Mouse (Mus musculus) midbrain, embryonic 14.5 days (tissue): ENCODE data around the gene Zdhhc6. TPM values are rescaled to one million over a fixed set of nuclear protein-coding genes. Genes with fewer than 3 reads are reported as not detected.

Experiments
- ATAC-seq: fragments of 200-750 bp; cut with Nextera tagmentation; 2 replicates; pipeline ENCODE4 v1.8.0; 2017; ENCODE audit warnings: moderate number of reproducible peaks, moderate library complexity; ENCODE audit not compliant: low FRiP score, low TSS enrichment
- DNase-seq: peaks from one replicate; pipeline ENCODE4 v3.0.0-alpha.2; 2015
- H3K27ac ChIP-seq: fragments of 300-500 bp; sonication (generic); replicated peaks from 2 replicates; pipeline ENCODE4 v1.5.1; 2014; ENCODE audit warnings: mild to moderate bottlenecking, low read depth, low read length, moderate library complexity
- H3K27me3 ChIP-seq: fragments of 300-500 bp; sonication (generic); 2 replicates; pipeline ENCODE4 v1.6.1; 2014; ENCODE audit warnings: low read length, control low read depth, mixed read lengths; ENCODE audit not compliant: control insufficient read depth, insufficient read depth
- H3K36me3 ChIP-seq: fragments of 300-500 bp; sonication (generic); 2 replicates; pipeline ENCODE4 v1.6.1; 2014; ENCODE audit warnings: low read length, control low read depth; ENCODE audit not compliant: control insufficient read depth, insufficient read depth
- H3K4me1 ChIP-seq: fragments of 300-500 bp; sonication (generic); 2 replicates; pipeline ENCODE4 v1.6.1; 2014; ENCODE audit warnings: mild to moderate bottlenecking, antibody characterized with exemption, low read length, control low read depth; ENCODE audit not compliant: control insufficient read depth, insufficient read depth
- H3K4me2 ChIP-seq: fragments of 300-500 bp; sonication (generic); 2 replicates; pipeline ENCODE4 v1.6.1; 2014; ENCODE audit warnings: mild to moderate bottlenecking, low read length, moderate library complexity
- H3K4me3 ChIP-seq: fragments of 300-500 bp; sonication (generic); replicated peaks from 2 replicates; pipeline ENCODE4 v1.5.1; 2014; ENCODE audit warnings: low read depth, low read length
- H3K9ac ChIP-seq: fragments of 300-500 bp; sonication (generic); replicated peaks from 2 replicates; pipeline ENCODE4 v1.6.1; 2014; ENCODE audit warnings: mild to moderate bottlenecking, low read length, moderate library complexity
- H3K9me3 ChIP-seq: fragments of 300-500 bp; sonication (generic); 2 replicates; pipeline ENCODE4 v1.6.1; 2016; ENCODE audit warnings: low read length, control low read depth, mixed read lengths; ENCODE audit not compliant: control insufficient read depth
- WGBS: fragments of 180-500 bp; shearing (Covaris S2); extraction: QIAGEN DNeasy Blood & Tissue Kit; methylation state at CpG from one replicate; pipeline ENCODE4 v1.1.7; 2014; 5-methylcytosine and 5-hydroxymethylcytosine counted together
- polyA plus RNA-seq: library from polyadenylated mRNA; unstranded; fragments of >200 nt; fragmentation: Nextera tagmentation; extraction: Ambion mirVana; gene quantifications from 2 replicates; pipeline ENCODE4 v1.2.1, GENCODE M21; 2014

Gene Zdhhc6
- polyA plus RNA-seq, 1 experiment from 2014 or later, result 72.4 TPM

GRCm38 (mm10) chr19:55316901-55317300 is 1.1 kb upstream of the Zdhhc6 start:
- ATAC-seq (no peak), DNase-seq (no peak)
- Histone ChIP-seq H3K4me2 (peak overlapping the region; percentile 91), H3K4me1 (peaks cover 21% of the 10 kb centered on the region; the same call in 1 of the 2 replicates), H3K9me3 (no peaks in the 10 kb centered on the region), H3K9ac (no peak overlapping the region), H3K4me3 (peak overlapping the region; percentile 86), H3K27me3 (no peaks in the 10 kb centered on the region), H3K27ac (no peak overlapping the region), H3K36me3 (peaks cover 3% of the 10 kb centered on the region)
- WGBS, result 63% methylated on average over 10 of the region's 10 CpGs

- under 1% methylated on average over 48 of the region's 48 CpGs for WGBS
- Histone ChIP-seq H3K4me1 (peaks cover 21% of the 10 kb centered on the region; the same call in 1 of the 2 replicates), H3K27ac (peak within 1 kb of the TSS; percentile 79), H3K36me3 (peaks cover 10% of the 10 kb centered on the region), H3K9me3 (no peaks in the 10 kb centered on the region), H3K4me2 (peak within 1 kb of the TSS; percentile 91), H3K9ac (peak within 1 kb of the TSS; percentile 72), H3K27me3 (no peaks in the 10 kb centered on the region), H3K4me3 (peak within 1 kb of the TSS; percentile 86)
- DNase-seq (peak; percentile 95), ATAC-seq (peak; percentile 92)
Observed at GRCm38 (mm10) chr19:55316109-55316714, 380 bp upstream of the Zdhhc6 start, which contains the start of gene Vti1a. Vti1a (plus strand) TSS chr19:55316295.

- Histone ChIP-seq H3K36me3 (peaks cover 36% of the 10 kb centered on the region), H3K27ac (no peak overlapping the region), H3K9ac (no peak overlapping the region), H3K9me3 (no peaks in the 10 kb centered on the region), H3K4me2 (no peak overlapping the region), H3K4me3 (no peak overlapping the region), H3K4me1 (peaks cover 21% of the 10 kb centered on the region; the same call in 1 of the 2 replicates), H3K27me3 (no peaks in the 10 kb centered on the region)
- WGBS, result 87% methylated on average over 2 of the region's 2 CpGs
- DNase-seq (no peak), ATAC-seq (no peak)
Observed at GRCm38 (mm10) chr19:55313649-55314048, 2.2 kb downstream of the Zdhhc6 start.

- DNase-seq (no peak), ATAC-seq (no peak)
- 94% methylated on average over 8 of the region's 8 CpGs for WGBS
Observed at GRCm38 (mm10) chr19:55311874-55312273, 4.0 kb downstream of the Zdhhc6 start.

GRCm38 (mm10) chr19:55305024-55305423 is 10.8 kb downstream of the Zdhhc6 start:
- H3K4me1 ChIP-seq, result no peaks in the 10 kb centered on the region
- DNase-seq (peak; percentile 75), ATAC-seq (no peak)
- H3K27ac ChIP-seq, result no peak overlapping the region
- H3K9me3 ChIP-seq, result no peaks in the 10 kb centered on the region
- H3K4me3 ChIP-seq, result no peak overlapping the region
- peaks cover 78% of the 10 kb centered on the region for H3K36me3 ChIP-seq
- H3K9ac ChIP-seq, result no peak overlapping the region
- H3K4me2 ChIP-seq, result no peak overlapping the region
- no peaks in the 10 kb centered on the region for H3K27me3 ChIP-seq

More at GRCm38 (mm10) chr19:55311874-55312273, 4.0 kb downstream of the Zdhhc6 start:
- Histone ChIP-seq H3K36me3 (peaks cover 51% of the 10 kb centered on the region), H3K9ac (no peak overlapping the region), H3K4me1 (peaks cover 17% of the 10 kb centered on the region; the same call in 1 of the 2 replicates), H3K4me2 (no peak overlapping the region), H3K27me3 (no peaks in the 10 kb centered on the region), H3K27ac (no peak overlapping the region), H3K4me3 (no peak overlapping the region), H3K9me3 (no peaks in the 10 kb centered on the region)

GRCm38 (mm10) chr19:55300525-55300924 is 15.3 kb downstream of the Zdhhc6 start:
- no peak for DNase-seq
- Histone ChIP-seq H3K9ac (no peak overlapping the region), H3K27ac (no peak overlapping the region), H3K27me3 (no peaks in the 10 kb centered on the region), H3K9me3 (no peaks in the 10 kb centered on the region), H3K4me2 (no peak overlapping the region), H3K4me1 (no peaks in the 10 kb centered on the region), H3K4me3 (no peak overlapping the region), H3K36me3 (peaks cover 75% of the 10 kb centered on the region)
- 96% methylated on average over 3 of the region's 3 CpGs for WGBS
- no peak for ATAC-seq

- WGBS, result 100% methylated on average over 1 of the region's 1 CpGs
- ATAC-seq, result no peak
- Histone ChIP-seq H3K4me2 (no peak overlapping the region), H3K36me3 (peaks cover 77% of the 10 kb centered on the region), H3K4me3 (no peak overlapping the region), H3K4me1 (no peaks in the 10 kb centered on the region), H3K27me3 (no peaks in the 10 kb centered on the region), H3K9ac (no peak overlapping the region), H3K27ac (no peak overlapping the region), H3K9me3 (no peaks in the 10 kb centered on the region)
- no peak for DNase-seq
Observed at GRCm38 (mm10) chr19:55299378-55299777, 16.5 kb downstream of the Zdhhc6 start.

GRCm38 (mm10) chr19:55297961-55298360 is 17.9 kb downstream of the Zdhhc6 start:
- no peak for ATAC-seq
- Histone ChIP-seq H3K9me3 (no peaks in the 10 kb centered on the region), H3K9ac (no peak overlapping the region), H3K4me3 (no peak overlapping the region), H3K27me3 (no peaks in the 10 kb centered on the region), H3K36me3 (peaks cover 64% of the 10 kb centered on the region), H3K4me2 (no peak overlapping the region), H3K4me1 (no peaks in the 10 kb centered on the region), H3K27ac (no peak overlapping the region)
- no peak for DNase-seq
- WGBS, result 90% methylated on average over 5 of the region's 5 CpGs

GRCm38 (mm10) chr19:55297489-55297888 is 18.3 kb downstream of the Zdhhc6 start:
- Histone ChIP-seq H3K4me1 (no peaks in the 10 kb centered on the region), H3K9ac (no peak overlapping the region), H3K27ac (no peak overlapping the region), H3K27me3 (no peaks in the 10 kb centered on the region), H3K36me3 (peaks cover 59% of the 10 kb centered on the region), H3K9me3 (no peaks in the 10 kb centered on the region), H3K4me3 (no peak overlapping the region), H3K4me2 (no peak overlapping the region)
- ATAC-seq, result no peak
- DNase-seq, result no peak
- 84% methylated on average over 2 of the region's 2 CpGs for WGBS
